11 mouse cellular contexts compared by ENCODE assay signal in genomic region chr5:74218524-74218923, GRCm38 (mm10).
"Had no signal": no experiment of that assay in that cellular context is flagged by ENCODE, and none has a peak within 500 bp of the region (broad histone marks: within the 10 kb centered on the region; RNA-seq: fewer than 3 reads in every experiment).

No protein-coding gene starts in this region.

- DNase-seq: kidney, postnatal 14 days; liver; liver, embryonic 13.5 days; liver, postnatal 0 days; right cerebral cortex, postnatal 14 days; thymus, postnatal 4 days had no signal

- H3K9me3 ChIP-seq: kidney, embryonic 15.5 days; liver, embryonic 13.5 days; midbrain, embryonic 12.5 days; neural tube, embryonic 15.5 days had no signal

- H3K9ac ChIP-seq: kidney, embryonic 15.5 days; liver, embryonic 13.5 days; liver, postnatal 0 days; midbrain, embryonic 12.5 days; neural tube, embryonic 15.5 days had no signal

- H3K27me3 ChIP-seq: kidney, embryonic 15.5 days; liver, embryonic 13.5 days; midbrain, embryonic 12.5 days; neural tube, embryonic 15.5 days had no signal

- H3K27ac ChIP-seq: kidney, embryonic 15.5 days; left cerebral cortex, adult 2 months; liver, embryonic 13.5 days; midbrain, embryonic 12.5 days; neural tube, embryonic 15.5 days had no signal

- H3K4me1 ChIP-seq: liver, embryonic 13.5 days had no signal

- H3K4me3 ChIP-seq: kidney, embryonic 15.5 days; left cerebral cortex, adult 2 months; liver, embryonic 13.5 days; midbrain, embryonic 12.5 days; myocyte; neural tube, embryonic 15.5 days had no signal

- H3K4me2 ChIP-seq: kidney, embryonic 15.5 days; liver, embryonic 13.5 days; midbrain, embryonic 12.5 days; neural tube, embryonic 15.5 days had no signal

- H3K36me3 ChIP-seq: kidney, embryonic 15.5 days; liver, embryonic 13.5 days; midbrain, embryonic 12.5 days; neural tube, embryonic 15.5 days had no signal

- ATAC-seq: liver, postnatal 0 days had no signal
